Mouse (Mus musculus) common myeloid progenitor, adult 5-6 weeks (primary cell): ENCODE data around the gene Heg1. TPM values are rescaled to one million over a fixed set of nuclear protein-coding genes. Genes with fewer than 3 reads are reported as not detected.

Experiments
- ATAC-seq: replicated peaks from 2 replicates; pipeline ENCODE4 v1.8.0; 2016; ENCODE audit warnings: low read depth, mild to moderate bottlenecking, moderate TSS enrichment, inconsistent platforms; ENCODE audit not compliant: poor library complexity, severe bottlenecking
- total RNA-seq: library from RNA; stranded (forward); fragments of 200-1000, 187-1606 nt; gene quantifications from 2 replicates; pipeline ENCODE4 v1.2.3, GENCODE M21; 2017

Heg1 gene
- total RNA-seq, 1 experiment from 2014 or later: 59.1 TPM

- no peak for ATAC-seq
These were observed 81.3 kb downstream of the Heg1 start for GRCm38 (mm10) chr16:33765477-33765876.

GRCm38 (mm10) chr16:33766309-33766708, 82.1 kb downstream of the Heg1 start:
- ATAC-seq: no peak

GRCm38 (mm10) chr16:33766757-33767156, 82.6 kb downstream of the Heg1 start:
- ATAC-seq: no peak

- ATAC-seq: no peak
These were observed 84.5 kb downstream of the Heg1 start for GRCm38 (mm10) chr16:33768491-33769278.

- peak; percentile 92 for ATAC-seq
These were observed 85.7 kb downstream of the Heg1 start for GRCm38 (mm10) chr16:33769848-33770247.

GRCm38 (mm10) chr16:33770778-33771454, 86.7 kb downstream of the Heg1 start:
- no peak for ATAC-seq

- no peak for ATAC-seq
These were observed 88.6 kb downstream of the Heg1 start for GRCm38 (mm10) chr16:33772809-33773208.

GRCm38 (mm10) chr16:33774972-33775371, 90.8 kb downstream of the Heg1 start:
- no peak for ATAC-seq

GRCm38 (mm10) chr16:33775733-33776335, 91.7 kb downstream of the Heg1 start:
- ATAC-seq: no peak

GRCm38 (mm10) chr16:33776766-33777529, 92.8 kb downstream of the Heg1 start:
- peak; percentile 73 for ATAC-seq

GRCm38 (mm10) chr16:33777607-33778006, 93.4 kb downstream of the Heg1 start:
- no peak for ATAC-seq

GRCm38 (mm10) chr16:33781789-33782728, 97.9 kb downstream of the Heg1 start:
- peak; percentile 44 for ATAC-seq

GRCm38 (mm10) chr16:33782729-33783091, 98.5 kb downstream of the Heg1 start:
- no peak for ATAC-seq

- ATAC-seq: no peak
These were observed 100.4 kb downstream of the Heg1 start for GRCm38 (mm10) chr16:33784547-33784946.

GRCm38 (mm10) chr16:33785092-33785704, 101.0 kb downstream of the Heg1 start:
- peak; percentile 64 for ATAC-seq

GRCm38 (mm10) chr16:33786657-33787390, 102.7 kb downstream of the Heg1 start:
- ATAC-seq: peak; percentile 57

GRCm38 (mm10) chr16:33793846-33794791, 109.9 kb downstream of the Heg1 start, which contains the start of gene Muc13:
Gene Muc13 (plus strand): TSS chr16:33794037.
- peak; percentile 26 for ATAC-seq
